Mouse (Mus musculus) lung, adult 2 months (tissue): ENCODE measurements around the gene Aven. TPM values are rescaled to one million over a fixed set of nuclear protein-coding genes. Genes with fewer than 3 reads are reported as not detected.

Experiments
- DNase-seq: peaks from one replicate; pipeline ENCODE4 v3.0.0; 2022
- H3K4me1 ChIP-seq: fragments of 200-500 bp; 2 replicates; pipeline ENCODE4 v1.6.1; 2011; ENCODE audit warnings: low read length; ENCODE audit not compliant: control insufficient read depth, insufficient read depth
- H3K4me3 ChIP-seq: fragments of 200-500 bp; replicated peaks from 2 replicates; pipeline ENCODE3; 2011; ENCODE audit warnings: low read depth, mild to moderate bottlenecking, control low read depth, low read length; ENCODE audit errors: extremely low read depth
- CTCF ChIP-seq: fragments of 200-500 bp; IDR thresholded peaks from 2 replicates; pipeline ENCODE4 v1.5.1; 2011; ENCODE audit warnings: mild to moderate bottlenecking, low read length, control low read depth; ENCODE audit not compliant: insufficient read depth
- POLR2A ChIP-seq: fragments of 200-500 bp; IDR thresholded peaks from 2 replicates; pipeline ENCODE4 v1.6.1; 2011; ENCODE audit warnings: low read depth, mild to moderate bottlenecking, control low read depth, low read length, borderline replicate concordance; ENCODE audit errors: extremely low read depth
- WGBS: fragments of 180-500 bp; shearing (Covaris S2); methylation state at CpG from one replicate; pipeline ENCODE4 v1.1.7; 2018; 5-methylcytosine and 5-hydroxymethylcytosine counted together
- polyA plus RNA-seq: library from polyadenylated mRNA; depleted of rRNA; stranded (reverse); fragments of >200 nt; gene quantifications from 2 replicates; pipeline ENCODE4 v1.2.3, GENCODE M21; 2012

Gene Aven
- polyA plus RNA-seq, 1 experiment = 2.5 TPM

GRCm38 (mm10) chr2:112460557-112460956 is 32.2 kb upstream of the Aven start:
- no peak for TF ChIP-seq POLR2A
- no peak for TF ChIP-seq CTCF
- WGBS = 91% methylated on average over 3 of the region's 3 CpGs
- no peak for DNase-seq
- no peak overlapping the region for H3K4me3 ChIP-seq
- no peaks in the 10 kb centered on the region; the same call in 1 of the 2 replicates for H3K4me1 ChIP-seq

GRCm38 (mm10) chr2:112469542-112469941 is 23.2 kb upstream of the Aven start:
- no peak for DNase-seq
- no peak for TF ChIP-seq CTCF
- no peak for TF ChIP-seq POLR2A
- H3K4me1 ChIP-seq = no peaks in the 10 kb centered on the region
- no peak overlapping the region for H3K4me3 ChIP-seq

GRCm38 (mm10) chr2:112470961-112471381 is 21.8 kb upstream of the Aven start:
- no peak for DNase-seq
- no peak overlapping the region for H3K4me3 ChIP-seq
- WGBS = 68% methylated on average over 5 of the region's 5 CpGs
- H3K4me1 ChIP-seq = peaks cover 3% of the 10 kb centered on the region; the same call in 1 of the 2 replicates
- TF ChIP-seq POLR2A (no peak), CTCF (no peak)

- TF ChIP-seq CTCF (no peak), POLR2A (no peak)
- no peak for DNase-seq
- Histone ChIP-seq H3K4me3 (no peak overlapping the region), H3K4me1 (peaks cover 3% of the 10 kb centered on the region; the same call in 1 of the 2 replicates)
- WGBS = 86% methylated on average over 2 of the region's 2 CpGs
Measured at GRCm38 (mm10) chr2:112472076-112472475, 20.7 kb upstream of the Aven start.

- Histone ChIP-seq H3K4me1 (peaks cover 3% of the 10 kb centered on the region; the same call in 1 of the 2 replicates), H3K4me3 (no peak overlapping the region)
- TF ChIP-seq CTCF (no peak), POLR2A (no peak)
- DNase-seq = no peak
- 41% methylated on average over 5 of the region's 5 CpGs for WGBS
Measured at GRCm38 (mm10) chr2:112474997-112475724, 17.6 kb upstream of the Aven start.

- no peak overlapping the region for H3K4me3 ChIP-seq
- H3K4me1 ChIP-seq = peaks cover 5% of the 10 kb centered on the region; the same call in 1 of the 2 replicates
- 69% methylated on average over 6 of the region's 6 CpGs for WGBS
- no peak for DNase-seq
- TF ChIP-seq POLR2A = no peak
Measured at GRCm38 (mm10) chr2:112476554-112476953, 16.2 kb upstream of the Aven start.

- DNase-seq = no peak
- TF ChIP-seq CTCF (no peak), POLR2A (no peak)
- Histone ChIP-seq H3K4me1 (peaks cover 2% of the 10 kb centered on the region; the same call in 1 of the 2 replicates), H3K4me3 (no peak within 1 kb of the TSS)
- WGBS = 87% methylated on average over 5 of the region's 5 CpGs
Measured at GRCm38 (mm10) chr2:112480669-112481068, 12.1 kb upstream of the Aven start, which contains the start of gene Chrm5. Gene Chrm5 (minus strand): TSS chr2:112480769.

- no peak for DNase-seq
- WGBS = 0% methylated on average over 2 of the region's 2 CpGs
- Histone ChIP-seq H3K4me3 (no peak overlapping the region), H3K4me1 (peaks cover 2% of the 10 kb centered on the region; the same call in 1 of the 2 replicates)
- TF ChIP-seq CTCF (0 out of 2 replicates have a peak, but pooled peaks have one; percentile 0), POLR2A (no peak)
Measured at GRCm38 (mm10) chr2:112481564-112481963, 11.2 kb upstream of the Aven start.

GRCm38 (mm10) chr2:112482533-112483333 is 10.0 kb upstream of the Aven start:
- DNase-seq = no peak
- H3K4me3 ChIP-seq = no peak overlapping the region
- H3K4me1 ChIP-seq = peaks cover 2% of the 10 kb centered on the region; the same call in 1 of the 2 replicates
- TF ChIP-seq CTCF (no peak), POLR2A (no peak)
- 70% methylated on average over 5 of the region's 5 CpGs for WGBS
